In the genomic region with DNA sequence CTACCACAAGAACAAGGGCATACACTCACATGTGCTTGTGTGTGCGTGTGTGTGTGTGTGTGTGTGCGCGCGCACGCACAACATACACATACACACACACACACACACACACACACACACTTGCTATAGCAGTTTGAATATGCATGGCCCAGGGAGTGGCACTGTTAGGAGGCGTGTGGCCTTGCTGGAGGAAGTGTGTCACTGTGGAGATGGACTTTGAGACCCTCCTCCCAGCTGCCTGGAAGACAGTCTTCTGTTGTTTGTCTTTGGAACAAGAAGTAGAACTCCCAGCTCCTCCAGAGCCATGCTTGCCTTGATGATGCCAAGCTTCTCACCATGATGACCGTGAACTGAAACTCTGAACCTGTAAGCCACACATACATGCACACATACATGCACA, we compare ENCODE assay signal across 30 mouse cellular contexts. TPM values are rescaled to one million over a fixed set of nuclear protein-coding genes. Genes with fewer than 3 reads are reported as not detected.
"Had no signal": no experiment of that assay in that cellular context is flagged by ENCODE, and none has a peak within 500 bp of the region (broad histone marks: within the 10 kb centered on the region; RNA-seq: fewer than 3 reads in every experiment).

No protein-coding gene starts in this region.

- H3K4me3 ChIP-seq: left cerebral cortex, adult 2 months; liver, embryonic 13.5 days; midbrain, embryonic 12.5 days; myocyte; neural tube, embryonic 13.5 days; stomach, embryonic 15.5 days had no signal

- ATAC-seq: midbrain, embryonic 16.5 days had no signal

- H3K36me3 ChIP-seq: liver, embryonic 13.5 days; midbrain, embryonic 12.5 days; neural tube, embryonic 13.5 days; stomach, embryonic 15.5 days had no signal

- DNase-seq: kidney, adult 11 months; kidney, adult 9 months; kidney, postnatal 25 days; layer of hippocampus, postnatal 36 days; liver, embryonic 13.5 days; lung, adult 2 months; lung, postnatal 14 days; lung, postnatal 4 days; retina, postnatal 1 day; thymus, adult 2 months; thymus, postnatal 36 days had no signal

- H3K4me2 ChIP-seq: liver, embryonic 13.5 days; midbrain, embryonic 12.5 days; neural tube, embryonic 13.5 days; stomach, embryonic 15.5 days had no signal

- H3K27me3 ChIP-seq: liver, embryonic 13.5 days; midbrain, embryonic 12.5 days; neural tube, embryonic 13.5 days; stomach, embryonic 15.5 days had no signal

- H3K4me1 ChIP-seq: midbrain, embryonic 12.5 days; neural tube, embryonic 13.5 days; stomach, embryonic 15.5 days had no signal

- H3K9ac ChIP-seq: liver, embryonic 13.5 days; midbrain, embryonic 12.5 days; neural tube, embryonic 13.5 days; stomach, embryonic 15.5 days had no signal

- H3K9me3 ChIP-seq: liver, embryonic 13.5 days; midbrain, embryonic 12.5 days; neural tube, embryonic 13.5 days; stomach, embryonic 15.5 days had no signal

- H3K27ac ChIP-seq: kidney, postnatal 0 days; left cerebral cortex, adult 2 months; liver, embryonic 13.5 days; midbrain, embryonic 12.5 days; neural tube, embryonic 13.5 days; stomach, embryonic 15.5 days had no signal

RNA-seq across cellular contexts. Expression of gene Btnl4, which starts 35.1 kb away (rescaled TPM):
- total RNA-seq: layer of hippocampus, adult 8-10 months; layer of hippocampus, postnatal 10 days; layer of hippocampus, postnatal 36 days; left cerebral cortex, adult 2 months; left cerebral cortex, postnatal 10 days; left cerebral cortex, postnatal 36 days; megakaryocyte progenitor cell, adult 5-6 weeks; monocyte, adult 5-6 weeks; neutrophil, adult 5-6 weeks had no signal
- polyA plus RNA-seq: kidney, postnatal 0 days; limb, embryonic 11.5 days; limb, embryonic 14.5 days; liver, adult 2 months; liver, embryonic 13.5 days; lung, adult 2 months; lung, embryonic 16.5 days; midbrain, embryonic 12.5 days; midbrain, embryonic 16.5 days; myocyte; neural tube, embryonic 13.5 days; urinary bladder, adult 2 months had no signal

RNA-seq across cellular contexts. Expression of gene BC051142, which starts 43.4 kb away (rescaled TPM):
- total RNA-seq: liver, adult 2 months; monocyte, adult 5-6 weeks had no signal
- polyA plus RNA-seq: myocyte had no signal
